Mouse (Mus musculus): ENCODE measurements at regions not wholly inside any gene's neighbourhood (a gene's known extent, or its start where the extent isn't known, plus 50 kb on each side); places are given as distances from the start of the nearest gene placed in this dataset.

GRCm38 (mm10) chr6:70103781-70104180 lies 688.3 kb downstream of the Rpia start:
- TF ChIP-seq CTCF (conservative IDR thresholded peaks at IDR 0.05; ENCODE audit: low read length) = no peak
- peak; percentile 38; the same call in 1 of the 2 replicates for TF ChIP-seq NANOG (IDR thresholded peaks at IDR 0.05; ENCODE audit: borderline replicate concordance, low read length)
